Mouse (Mus musculus) stomach, embryonic 15.5 days (tissue): ENCODE measurements around the gene Mroh2a. TPM values are rescaled to one million over a fixed set of nuclear protein-coding genes. Genes with fewer than 3 reads are reported as not detected.
"Not testable (repeated sequence)": the region's sequence is repeated elsewhere in the genome, so short reads cannot be mapped to it uniquely, and the experiment has no call there.

Experiments used
- ATAC-seq: fragments of 200-750 bp; cut with Nextera tagmentation; 2 replicates; pipeline ENCODE4 v1.8.0; 2017; ENCODE audit warnings: low read depth, moderate number of reproducible peaks, moderate TSS enrichment; ENCODE audit not compliant: insufficient read depth, low FRiP score
- H3K27ac ChIP-seq: fragments of 300-500 bp; sonication (generic); 2 replicates; pipeline ENCODE4 v1.5.1; 2015; ENCODE audit warnings: mild to moderate bottlenecking, inconsistent platforms
- H3K27me3 ChIP-seq: fragments of 300-500 bp; sonication (generic); replicated peaks from 2 replicates; pipeline ENCODE4 v1.6.1; 2015; ENCODE audit warnings: inconsistent platforms
- H3K36me3 ChIP-seq: fragments of 300-500 bp; sonication (generic); 2 replicates; pipeline ENCODE4 v1.6.1; 2015; ENCODE audit warnings: inconsistent platforms
- H3K4me1 ChIP-seq: fragments of 300-500 bp; sonication (generic); 2 replicates; pipeline ENCODE4 v1.6.1; 2015; ENCODE audit warnings: inconsistent platforms
- H3K4me2 ChIP-seq: fragments of 300-500 bp; sonication (generic); 2 replicates; pipeline ENCODE4 v1.6.1; 2015; ENCODE audit warnings: mild to moderate bottlenecking, inconsistent platforms
- H3K4me3 ChIP-seq: fragments of 300-500 bp; sonication (generic); replicated peaks from 2 replicates; pipeline ENCODE4 v1.5.1; 2015; ENCODE audit warnings: inconsistent platforms
- H3K9ac ChIP-seq: fragments of 300-500 bp; sonication (generic); 2 replicates; pipeline ENCODE4 v1.6.1; 2015; ENCODE audit warnings: inconsistent platforms
- H3K9me3 ChIP-seq: fragments of 300-500 bp; sonication (generic); 2 replicates; pipeline ENCODE4 v1.6.1; 2016; ENCODE audit warnings: inconsistent platforms
- WGBS: fragments of 180-500 bp; shearing (Covaris S2); methylation state at CpG from one replicate; pipeline ENCODE4 v1.1.7; 2015; 5-methylcytosine and 5-hydroxymethylcytosine counted together
- polyA plus RNA-seq: library from polyadenylated mRNA; unstranded; fragments of >200 nt; fragmentation: Nextera tagmentation; extraction: Ambion mirVana; gene quantifications from 2 replicates; pipeline ENCODE4 v1.2.1, GENCODE M21; 2015

Gene Mroh2a
- polyA plus RNA-seq, 1 experiment from 2014 or later: 1.2 TPM

DNA sequence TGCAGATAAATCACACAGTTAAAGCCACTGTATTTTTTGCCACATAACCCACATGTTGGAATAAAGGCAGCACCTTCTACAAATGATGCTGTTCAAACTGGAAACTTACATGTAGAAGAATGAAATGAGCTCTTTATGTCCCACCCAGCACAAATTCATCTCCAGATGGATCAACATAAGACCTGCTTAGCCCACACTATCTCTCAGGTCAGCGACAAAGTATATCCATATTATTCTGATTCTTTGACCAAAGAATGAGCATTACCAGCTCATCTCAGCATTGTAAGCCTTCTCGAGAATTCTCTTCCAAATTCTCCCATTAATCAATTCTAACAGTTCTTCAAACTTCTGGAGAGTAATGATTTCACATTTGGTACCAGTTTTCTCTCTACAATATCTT is 4.6 kb upstream of the Mroh2a start:
- Histone ChIP-seq H3K27me3 (no peaks in the 10 kb centered on the region), H3K4me2 (no peak overlapping the region), H3K9ac (no peak overlapping the region), H3K4me1 (no peaks in the 10 kb centered on the region), H3K4me3 (no peak overlapping the region), H3K27ac (no peak overlapping the region), H3K36me3 (no peaks in the 10 kb centered on the region), H3K9me3 (peaks cover 13% of the 10 kb centered on the region; the same call in 1 of the 2 replicates)
- no peak for ATAC-seq
- 46% methylated on average over 2 of the region's 2 CpGs for WGBS

- not testable (repeated sequence) for H3K4me2 ChIP-seq, ATAC-seq, H3K4me1 ChIP-seq, H3K27me3 ChIP-seq, H3K27ac ChIP-seq, H3K36me3 ChIP-seq, H3K4me3 ChIP-seq, H3K9me3 ChIP-seq, H3K9ac ChIP-seq
Measured at GRCm38 (mm10) chr1:88223011-88223515, 3.7 kb upstream of the Mroh2a start.

- H3K27ac ChIP-seq: no peak overlapping the region
- H3K27me3 ChIP-seq: no peaks in the 10 kb centered on the region
- no peaks in the 10 kb centered on the region for H3K4me1 ChIP-seq
- 46% methylated on average over 1 of the region's 1 CpGs for WGBS
- ATAC-seq: no peak
- H3K9me3 ChIP-seq: peaks cover 8% of the 10 kb centered on the region
- no peaks in the 10 kb centered on the region for H3K36me3 ChIP-seq
- H3K9ac ChIP-seq: no peak overlapping the region
- H3K4me3 ChIP-seq: no peak overlapping the region
- H3K4me2 ChIP-seq: no peak overlapping the region
Measured at GRCm38 (mm10) chr1:88223591-88223990, 3.2 kb upstream of the Mroh2a start.

GRCm38 (mm10) chr1:88224029-88224776 is 2.6 kb upstream of the Mroh2a start:
- H3K27me3 ChIP-seq: no peaks in the 10 kb centered on the region
- no peak overlapping the region for H3K27ac ChIP-seq
- H3K4me2 ChIP-seq: no peak overlapping the region
- peaks cover 8% of the 10 kb centered on the region for H3K9me3 ChIP-seq
- WGBS: 61% methylated on average over 2 of the region's 2 CpGs
- H3K36me3 ChIP-seq: no peaks in the 10 kb centered on the region
- no peaks in the 10 kb centered on the region for H3K4me1 ChIP-seq
- no peak overlapping the region for H3K4me3 ChIP-seq
- H3K9ac ChIP-seq: no peak overlapping the region
- ATAC-seq: no peak

DNA sequence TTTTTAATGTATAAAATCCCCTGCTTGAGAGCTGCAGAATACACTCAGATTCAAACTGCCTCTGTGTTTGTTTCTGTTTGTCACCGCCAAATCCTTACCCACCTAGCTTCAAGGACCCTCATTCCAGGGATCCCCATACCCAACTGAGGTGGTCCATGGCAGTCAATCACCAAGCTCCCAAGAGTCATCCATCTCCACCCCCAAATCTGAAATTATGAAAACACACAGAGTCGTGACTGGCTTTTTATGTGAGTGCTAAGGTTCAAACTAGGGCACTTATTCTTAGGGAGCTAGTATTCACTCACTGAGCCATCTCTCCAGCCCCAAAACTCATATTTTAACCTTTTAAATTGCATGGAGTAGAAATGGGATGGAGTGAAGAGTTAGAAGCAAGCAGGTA is 1.5 kb upstream of the Mroh2a start:
- H3K9me3 ChIP-seq, H3K27ac ChIP-seq, H3K4me1 ChIP-seq, H3K4me2 ChIP-seq, H3K9ac ChIP-seq, H3K27me3 ChIP-seq, H3K36me3 ChIP-seq, ATAC-seq, H3K4me3 ChIP-seq: not testable (repeated sequence)
- 31% methylated on average over 2 of the region's 2 CpGs for WGBS

DNA sequence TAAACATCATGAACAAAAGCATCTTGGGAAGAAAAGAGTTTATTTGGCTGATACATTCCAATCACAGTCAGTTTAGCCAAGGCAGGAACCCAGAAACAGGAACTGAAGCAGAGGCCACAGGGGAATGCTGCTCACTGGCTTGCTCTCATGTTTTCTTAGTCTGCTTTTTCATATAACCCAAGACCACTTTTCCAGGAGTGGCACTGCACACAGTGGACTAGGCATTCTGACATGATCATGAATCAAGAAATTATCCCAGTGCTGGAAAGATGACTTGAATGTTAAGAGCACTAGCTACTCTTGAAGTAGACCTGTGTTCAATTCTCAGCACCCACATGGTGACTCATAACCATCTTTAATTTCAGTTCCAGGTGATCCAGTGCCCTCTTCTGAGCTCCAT is 1.0 kb upstream of the Mroh2a start:
- no peaks in the 10 kb centered on the region for H3K36me3 ChIP-seq
- H3K4me1 ChIP-seq: no peaks in the 10 kb centered on the region
- H3K4me2 ChIP-seq: no peak overlapping the region
- H3K9me3 ChIP-seq: peaks cover 8% of the 10 kb centered on the region
- no peak for ATAC-seq
- H3K27ac ChIP-seq: no peak overlapping the region
- no peaks in the 10 kb centered on the region for H3K27me3 ChIP-seq
- no peak overlapping the region for H3K9ac ChIP-seq
- no peak overlapping the region for H3K4me3 ChIP-seq

DNA sequence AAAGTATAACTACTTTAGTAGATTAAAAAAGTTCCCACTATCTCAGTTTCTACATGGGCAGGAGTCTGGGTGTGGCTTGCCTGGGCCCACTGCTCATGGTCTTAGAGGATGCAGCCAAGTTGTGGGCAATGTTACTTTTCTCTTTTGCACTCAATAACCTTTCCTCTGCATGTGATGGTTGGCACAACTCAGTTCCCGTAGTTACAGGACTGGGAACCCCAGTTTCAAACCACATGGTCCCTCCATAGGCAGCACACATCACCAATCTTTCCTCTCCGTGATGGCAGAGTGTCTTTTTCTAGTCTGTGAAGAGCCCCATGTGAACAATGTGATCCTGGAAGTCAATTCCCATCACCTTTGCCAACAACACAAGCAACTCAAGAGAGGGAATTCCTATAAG is 696 bp downstream of the Mroh2a start:
- no peak overlapping the region for H3K9ac ChIP-seq
- no peaks in the 10 kb centered on the region for H3K36me3 ChIP-seq
- no peaks in the 10 kb centered on the region for H3K4me1 ChIP-seq
- no peak overlapping the region for H3K27ac ChIP-seq
- ATAC-seq: no peak
- WGBS: 53% methylated on average over 2 of the region's 2 CpGs
- H3K4me3 ChIP-seq: no peak overlapping the region
- H3K27me3 ChIP-seq: no peaks in the 10 kb centered on the region
- peaks cover 8% of the 10 kb centered on the region for H3K9me3 ChIP-seq
- no peak overlapping the region for H3K4me2 ChIP-seq

DNA sequence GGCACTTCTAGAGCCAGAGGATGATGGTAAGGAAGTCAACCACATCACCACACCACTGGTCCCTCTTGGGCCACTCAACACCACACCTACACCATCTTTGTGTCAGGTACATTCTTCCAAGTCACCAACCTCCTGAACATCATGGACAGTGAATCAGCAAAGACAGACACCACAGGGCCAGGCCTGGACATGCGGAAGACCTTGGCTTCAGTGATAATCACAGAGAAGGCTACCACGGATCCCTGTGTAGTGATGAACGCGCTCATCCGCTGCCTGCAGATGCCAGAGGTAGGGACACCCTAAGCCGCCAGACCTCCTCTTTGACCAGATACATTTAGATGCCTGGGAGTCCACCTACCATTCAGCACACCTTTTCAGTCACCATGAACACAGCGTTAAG is 1.3 kb downstream of the Mroh2a start:
- Histone ChIP-seq H3K4me1 (no peaks in the 10 kb centered on the region), H3K27me3 (no peaks in the 10 kb centered on the region), H3K4me2 (no peak overlapping the region), H3K9ac (no peak overlapping the region), H3K27ac (no peak overlapping the region), H3K4me3 (no peak overlapping the region), H3K36me3 (no peaks in the 10 kb centered on the region), H3K9me3 (peaks cover 8% of the 10 kb centered on the region)
- WGBS: 72% methylated on average over 7 of the region's 7 CpGs
- ATAC-seq: no peak

- Histone ChIP-seq H3K36me3 (no peaks in the 10 kb centered on the region), H3K9me3 (peaks cover 8% of the 10 kb centered on the region), H3K27ac (no peak overlapping the region), H3K9ac (no peak overlapping the region), H3K4me3 (no peak overlapping the region), H3K4me1 (no peaks in the 10 kb centered on the region), H3K27me3 (no peaks in the 10 kb centered on the region), H3K4me2 (no peak overlapping the region)
- no peak for ATAC-seq
- WGBS: 77% methylated on average over 3 of the region's 3 CpGs
Measured at GRCm38 (mm10) chr1:88229566-88229965, 2.8 kb downstream of the Mroh2a start.

DNA sequence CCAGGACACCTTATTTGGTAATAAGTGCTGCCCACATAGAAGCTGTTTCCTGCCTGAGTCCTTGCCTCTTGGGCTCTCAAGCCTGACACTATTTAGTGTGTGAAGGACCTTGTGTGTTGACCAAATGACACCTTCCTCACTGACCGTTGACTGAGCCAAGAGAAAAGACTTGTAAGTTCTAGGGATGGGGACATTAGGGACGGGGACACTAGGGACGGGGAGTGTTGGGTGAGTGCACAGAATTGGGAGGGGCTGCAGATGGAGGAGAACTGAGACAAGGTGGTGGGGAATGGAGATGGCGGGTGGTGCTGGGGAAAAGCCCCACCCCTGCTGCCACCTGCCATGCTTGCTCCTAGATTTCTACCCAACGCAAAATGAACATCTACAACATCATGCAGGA is 3.2 kb downstream of the Mroh2a start:
- no peaks in the 10 kb centered on the region for H3K36me3 ChIP-seq
- H3K9me3 ChIP-seq: peaks cover 8% of the 10 kb centered on the region
- H3K4me3 ChIP-seq: no peak overlapping the region
- no peak overlapping the region for H3K27ac ChIP-seq
- ATAC-seq: no peak
- H3K4me1 ChIP-seq: no peaks in the 10 kb centered on the region
- 83% methylated on average over 5 of the region's 5 CpGs for WGBS
- H3K4me2 ChIP-seq: no peak overlapping the region
- no peaks in the 10 kb centered on the region for H3K27me3 ChIP-seq
- H3K9ac ChIP-seq: no peak overlapping the region

- Histone ChIP-seq H3K4me1 (no peaks in the 10 kb centered on the region), H3K9me3 (peaks cover 6% of the 10 kb centered on the region), H3K9ac (no peak overlapping the region), H3K36me3 (no peaks in the 10 kb centered on the region), H3K27me3 (no peaks in the 10 kb centered on the region), H3K4me2 (no peak overlapping the region), H3K27ac (no peak overlapping the region), H3K4me3 (no peak overlapping the region)
- ATAC-seq: no peak
- 75% methylated on average over 7 of the region's 7 CpGs for WGBS
Measured at GRCm38 (mm10) chr1:88230421-88230820, 3.6 kb downstream of the Mroh2a start.

DNA sequence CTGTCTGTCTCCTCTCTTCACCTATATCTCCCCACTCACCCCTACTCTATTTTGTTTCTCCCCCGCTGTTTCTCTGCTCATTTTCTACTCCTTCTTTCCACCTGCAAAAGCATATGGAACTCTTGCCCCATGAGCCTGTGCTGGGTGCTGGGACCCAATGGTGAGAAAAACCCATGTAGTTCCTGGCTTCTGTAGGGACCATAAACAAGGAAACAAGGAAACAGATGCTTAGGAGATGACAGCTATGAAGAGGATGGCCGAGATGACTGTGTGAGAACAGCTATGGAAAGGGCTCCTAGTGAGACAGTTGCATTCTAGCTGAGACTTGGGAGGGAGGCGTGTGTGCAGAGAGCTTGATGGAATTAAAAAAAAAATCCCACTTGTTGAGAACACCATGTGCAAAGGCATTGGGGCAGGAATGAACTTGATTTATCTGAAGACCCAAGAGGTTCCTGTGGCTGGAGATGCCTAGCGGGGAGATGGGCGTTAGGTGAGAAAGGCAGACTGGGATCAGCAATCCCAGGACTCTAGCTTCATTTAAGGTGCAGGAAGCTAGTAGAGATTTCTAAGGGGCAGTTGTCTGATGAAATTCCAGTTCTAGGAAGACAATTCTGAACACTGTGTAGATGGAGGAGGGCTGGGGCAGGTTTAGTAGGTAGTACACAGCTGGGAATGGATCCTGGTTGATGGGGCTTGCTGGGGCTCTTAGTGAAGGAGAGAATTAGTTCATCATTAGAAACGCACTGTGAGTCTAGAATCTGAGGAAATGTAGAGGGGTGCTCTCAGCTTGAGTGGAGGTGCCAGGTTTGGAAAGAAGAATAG is 4.4 kb downstream of the Mroh2a start:
- 77% methylated on average over 6 of the region's 6 CpGs for WGBS

More for the DNA sequence above, 4.4 kb downstream of the Mroh2a start:
- no peak overlapping the region for H3K9ac ChIP-seq
- ATAC-seq: no peak
- no peaks in the 10 kb centered on the region for H3K36me3 ChIP-seq
- H3K27me3 ChIP-seq: no peaks in the 10 kb centered on the region
- H3K4me3 ChIP-seq: no peak overlapping the region
- no peak overlapping the region for H3K4me2 ChIP-seq
- H3K4me1 ChIP-seq: no peaks in the 10 kb centered on the region
- H3K27ac ChIP-seq: no peak overlapping the region
- H3K9me3 ChIP-seq: peaks cover 7% of the 10 kb centered on the region; the same call in 1 of the 2 replicates
